Mouse (Mus musculus): Measurements from ENCODE around the gene Anks1b. TPM values are rescaled to one million over a fixed set of nuclear protein-coding genes. Genes with fewer than 3 reads are reported as not detected.

The Anks1b gene
- total and polyA plus RNA-seq, 2 experiments from 2014 or later = 105 to 342 TPM

- ATAC-seq (ENCODE audit: low FRiP score) (peak; percentile 85), DNase-seq (ENCODE audit: low spot score) (peak; percentile 71)
- peak overlapping the region; percentile 74 for H3K9ac ChIP-seq (replicated peaks; ENCODE audit: low read length, poor library complexity, severe bottlenecking)
- no peak; the same call in 1 of the 2 replicates for TF ChIP-seq CTCF (IDR thresholded peaks at IDR 0.05)
- no peaks in the 10 kb centered on the region for H3K9me3 ChIP-seq (ENCODE audit: low read length)
- H3K4me3 ChIP-seq (ENCODE audit: low read depth, low read length) = peak overlapping the region; percentile 46
- no peaks in the 10 kb centered on the region for H3K36me3 ChIP-seq (ENCODE audit: insufficient read depth, low read length)
- H3K4me2 ChIP-seq (ENCODE audit: low read depth, low read length, poor library complexity, severe bottlenecking) = peak overlapping the region; percentile 73
- WGBS = 1% methylated on average over 21 of the region's 73 CpGs
- H3K27ac ChIP-seq (ENCODE audit: low read depth, low read length) = peak overlapping the region; percentile 88
- no peaks in the 10 kb centered on the region for H3K27me3 ChIP-seq (ENCODE audit: insufficient read depth, low read length)
- H3K4me1 ChIP-seq (ENCODE audit: insufficient read depth, low read length) = peaks cover 8% of the 10 kb centered on the region; the same call in 1 of the 2 replicates
Observed at GRCm38 (mm10) chr10:90828581-90829393, 955.5 kb downstream of the Anks1b start.

GRCm38 (mm10) chr10:90829394-90830267 is 956.3 kb downstream of the Anks1b start:
- WGBS = under 1% methylated on average over 39 of the region's 76 CpGs
- Histone ChIP-seq H3K27ac (ENCODE audit: low read depth, low read length) (peak overlapping the region; percentile 88), H3K4me3 (ENCODE audit: low read depth, low read length) (peak overlapping the region; percentile 46), H3K9ac (replicated peaks; ENCODE audit: low read length, poor library complexity, severe bottlenecking) (peak overlapping the region; percentile 74), H3K36me3 (ENCODE audit: insufficient read depth, low read length) (no peaks in the 10 kb centered on the region), H3K4me1 (ENCODE audit: insufficient read depth, low read length) (peaks cover 8% of the 10 kb centered on the region; the same call in 1 of the 2 replicates), H3K27me3 (ENCODE audit: insufficient read depth, low read length) (no peaks in the 10 kb centered on the region), H3K4me2 (ENCODE audit: low read depth, low read length, poor library complexity, severe bottlenecking) (peak overlapping the region; percentile 73), H3K9me3 (ENCODE audit: low read length) (no peaks in the 10 kb centered on the region)
- ATAC-seq (ENCODE audit: low FRiP score) (peak; percentile 90), DNase-seq (ENCODE audit: low spot score) (peak; percentile 72)
- peak; percentile 18; the same call in 1 of the 2 replicates for TF ChIP-seq CTCF (IDR thresholded peaks at IDR 0.05)

- no peaks in the 10 kb centered on the region for H3K27me3 ChIP-seq (ENCODE audit: insufficient read depth, low read length)
- peaks cover 8% of the 10 kb centered on the region; the same call in 1 of the 2 replicates for H3K4me1 ChIP-seq (ENCODE audit: insufficient read depth, low read length)
- peak overlapping the region; percentile 74 for H3K9ac ChIP-seq (replicated peaks; ENCODE audit: low read length, poor library complexity, severe bottlenecking)
- H3K9me3 ChIP-seq (ENCODE audit: low read length) = no peaks in the 10 kb centered on the region
- H3K4me2 ChIP-seq (ENCODE audit: low read depth, low read length, poor library complexity, severe bottlenecking) = peak overlapping the region; percentile 73
- no peaks in the 10 kb centered on the region for H3K36me3 ChIP-seq (ENCODE audit: insufficient read depth, low read length)
- TF ChIP-seq CTCF (IDR thresholded peaks at IDR 0.05) = no peak
- WGBS = 1% methylated on average over 11 of the region's 11 CpGs
- no peak for DNase-seq (ENCODE audit: low spot score)
- ATAC-seq (ENCODE audit: low FRiP score) = no peak
- H3K4me3 ChIP-seq (ENCODE audit: low read depth, low read length) = peak overlapping the region; percentile 46
- peak overlapping the region; percentile 88; the same call in 1 of the 2 replicates for H3K27ac ChIP-seq (ENCODE audit: low read depth, low read length)
Observed at GRCm38 (mm10) chr10:90830268-90830585, 956.9 kb downstream of the Anks1b start.

- ATAC-seq (ENCODE audit: low FRiP score) = no peak
- no peaks in the 10 kb centered on the region for H3K27me3 ChIP-seq (ENCODE audit: insufficient read depth, low read length)
- no peaks in the 10 kb centered on the region for H3K9me3 ChIP-seq (ENCODE audit: low read length)
- peak; percentile 41 for DNase-seq (ENCODE audit: low spot score)
- peak overlapping the region; percentile 88 for H3K27ac ChIP-seq (ENCODE audit: low read depth, low read length)
- peak overlapping the region; percentile 74 for H3K9ac ChIP-seq (replicated peaks; ENCODE audit: low read length, poor library complexity, severe bottlenecking)
- H3K4me1 ChIP-seq (ENCODE audit: insufficient read depth, low read length) = peaks cover 8% of the 10 kb centered on the region; the same call in 1 of the 2 replicates
- H3K36me3 ChIP-seq (ENCODE audit: insufficient read depth, low read length) = no peaks in the 10 kb centered on the region
- 3% methylated on average over 21 of the region's 21 CpGs for WGBS
- H3K4me3 ChIP-seq (ENCODE audit: low read depth, low read length) = peak overlapping the region; percentile 46
- no peak for TF ChIP-seq CTCF (IDR thresholded peaks at IDR 0.05)
- H3K4me2 ChIP-seq (ENCODE audit: low read depth, low read length, poor library complexity, severe bottlenecking) = peak overlapping the region; percentile 73
Observed at GRCm38 (mm10) chr10:90830591-90831287, 957.4 kb downstream of the Anks1b start.

GRCm38 (mm10) chr10:90831288-90831626 is 957.9 kb downstream of the Anks1b start:
- H3K9ac ChIP-seq (replicated peaks; ENCODE audit: low read length, poor library complexity, severe bottlenecking) = peak overlapping the region; percentile 74
- peaks cover 8% of the 10 kb centered on the region; the same call in 1 of the 2 replicates for H3K4me1 ChIP-seq (ENCODE audit: insufficient read depth, low read length)
- DNase-seq (ENCODE audit: low spot score) = no peak

More at GRCm38 (mm10) chr10:90831288-90831626, 957.9 kb downstream of the Anks1b start:
- Histone ChIP-seq H3K4me2 (ENCODE audit: low read depth, low read length, poor library complexity, severe bottlenecking) (peak overlapping the region; percentile 73), H3K4me3 (ENCODE audit: low read depth, low read length) (peak overlapping the region; percentile 46), H3K27me3 (ENCODE audit: insufficient read depth, low read length) (no peaks in the 10 kb centered on the region), H3K9me3 (ENCODE audit: low read length) (no peaks in the 10 kb centered on the region), H3K27ac (ENCODE audit: low read depth, low read length) (no peak overlapping the region; the same call in 1 of the 2 replicates), H3K36me3 (ENCODE audit: insufficient read depth, low read length) (no peaks in the 10 kb centered on the region)
- no peak for ATAC-seq (ENCODE audit: low FRiP score)
- WGBS = 13% methylated on average over 2 of the region's 2 CpGs
- TF ChIP-seq CTCF (IDR thresholded peaks at IDR 0.05) = no peak

All from midbrain, postnatal 0 days (tissue).